Mouse (Mus musculus): ENCODE measurements around the gene Osbpl10. TPM values are rescaled to one million over a fixed set of nuclear protein-coding genes. Genes with fewer than 3 reads are reported as not detected.

Osbpl10 gene
- polyA plus RNA-seq, 1 experiment, result not detected

DNA sequence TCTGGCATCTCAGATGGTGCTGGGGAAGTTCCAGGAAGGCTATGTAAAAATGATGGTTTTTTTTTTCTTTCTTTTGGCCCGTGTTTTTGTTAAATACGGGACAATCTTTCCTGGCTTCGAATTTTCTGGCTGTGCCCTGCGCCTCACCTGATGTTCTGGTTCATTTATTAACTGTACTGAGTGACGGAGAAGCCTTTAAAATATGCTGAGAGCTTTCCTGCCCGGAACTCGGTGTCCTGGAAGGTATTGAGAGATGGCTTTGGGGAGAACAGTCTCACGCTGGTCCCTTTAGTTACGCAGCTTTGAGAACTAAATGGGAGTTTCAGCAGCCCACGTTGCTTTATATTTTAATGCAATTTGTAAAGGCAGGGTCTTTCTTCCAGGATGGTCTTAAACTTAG, 27.1 kb downstream of the Osbpl10 start:
- no peak for TF ChIP-seq GATA1 (IDR thresholded peaks at IDR 0.05; ENCODE audit: low read length)

- no peak for TF ChIP-seq GATA1 (IDR thresholded peaks at IDR 0.05; ENCODE audit: low read length)
Measured at GRCm38 (mm10) chr9:115007776-115008175, 29.4 kb downstream of the Osbpl10 start.

- TF ChIP-seq GATA1 (IDR thresholded peaks at IDR 0.05; ENCODE audit: low read length), result no peak
Measured at GRCm38 (mm10) chr9:115008194-115008593, 29.8 kb downstream of the Osbpl10 start.

DNA sequence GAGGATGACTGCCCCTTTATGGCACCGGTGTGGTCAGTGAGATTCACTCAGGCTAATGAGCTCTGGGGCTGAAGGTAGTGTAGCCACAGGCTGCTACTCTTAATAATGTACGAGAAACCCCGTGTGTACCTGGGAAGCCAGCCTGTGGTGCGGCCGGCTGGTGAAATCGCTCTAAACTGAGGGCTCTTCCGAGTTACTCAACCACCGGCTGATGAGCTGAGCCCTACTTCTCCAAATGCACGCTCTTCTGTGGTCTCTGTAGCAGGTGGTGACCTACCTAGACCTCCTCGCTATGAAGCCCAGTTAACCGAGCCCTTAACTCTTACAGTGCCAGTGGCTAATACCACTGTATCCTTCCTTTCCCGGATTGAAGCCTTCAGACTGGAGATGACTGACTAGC, 34.0 kb downstream of the Osbpl10 start:
- no peak for TF ChIP-seq GATA1 (IDR thresholded peaks at IDR 0.05; ENCODE audit: low read length)

GRCm38 (mm10) chr9:115020141-115020540, 41.8 kb downstream of the Osbpl10 start:
- TF ChIP-seq GATA1 (IDR thresholded peaks at IDR 0.05; ENCODE audit: low read length), result no peak

DNA sequence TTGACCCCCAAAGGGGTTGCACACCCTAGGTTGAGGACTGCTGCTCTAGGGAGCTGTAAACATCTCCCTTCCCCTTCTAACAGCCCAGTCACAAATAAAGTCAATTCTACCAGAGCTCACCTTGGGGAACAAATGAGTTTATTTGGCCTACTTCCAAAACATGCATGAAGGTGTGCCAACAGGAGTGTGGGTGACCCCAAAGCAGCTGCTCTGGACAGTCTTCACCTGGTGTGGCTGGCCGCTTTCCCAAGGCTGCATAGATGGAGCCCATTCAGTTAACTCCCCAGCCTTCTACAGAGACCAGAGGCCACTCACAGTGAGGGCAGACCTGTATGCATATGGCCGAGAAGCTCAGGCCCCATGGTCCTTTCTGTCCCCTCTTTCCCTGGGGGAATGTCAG, 43.0 kb downstream of the Osbpl10 start:
- no peak for TF ChIP-seq GATA1 (IDR thresholded peaks at IDR 0.05; ENCODE audit: low read length)

- no peak for TF ChIP-seq GATA1 (IDR thresholded peaks at IDR 0.05; ENCODE audit: low read length)
Measured at GRCm38 (mm10) chr9:115023137-115023536, 44.8 kb downstream of the Osbpl10 start.

DNA sequence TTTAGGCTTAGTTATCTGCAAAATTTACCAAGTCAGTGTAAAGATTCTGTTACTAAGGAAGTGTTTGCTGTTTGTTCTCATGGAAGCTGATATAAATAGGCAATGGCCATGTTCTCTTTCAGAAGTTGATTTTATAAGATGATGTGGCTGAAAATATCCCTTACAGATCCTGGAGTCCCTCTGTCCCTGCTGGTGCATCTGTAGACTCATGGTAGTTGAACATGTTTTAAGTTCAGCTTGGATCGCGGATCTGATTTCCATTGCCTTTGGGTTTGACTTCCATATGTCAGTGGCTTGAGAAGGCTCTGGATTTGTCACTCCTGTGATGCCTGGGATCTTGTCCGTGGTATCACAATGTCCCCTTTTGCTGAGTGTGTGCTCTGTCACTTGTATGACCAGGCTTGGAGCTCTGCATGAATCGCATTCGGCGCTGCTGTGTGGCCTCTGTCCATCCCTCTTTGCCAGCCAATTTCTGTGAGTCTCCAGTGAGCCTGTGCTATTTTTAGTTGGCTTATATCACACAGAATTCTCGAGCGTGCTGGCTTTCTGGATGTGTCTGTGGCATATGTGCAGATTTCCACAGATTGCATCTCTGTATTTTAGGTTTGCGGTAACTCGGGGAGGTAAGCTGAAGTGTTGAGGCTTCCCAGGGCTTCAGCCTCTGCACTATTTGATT, 45.5 kb downstream of the Osbpl10 start:
- no peak for TF ChIP-seq GATA1 (IDR thresholded peaks at IDR 0.05; ENCODE audit: low read length)

DNA sequence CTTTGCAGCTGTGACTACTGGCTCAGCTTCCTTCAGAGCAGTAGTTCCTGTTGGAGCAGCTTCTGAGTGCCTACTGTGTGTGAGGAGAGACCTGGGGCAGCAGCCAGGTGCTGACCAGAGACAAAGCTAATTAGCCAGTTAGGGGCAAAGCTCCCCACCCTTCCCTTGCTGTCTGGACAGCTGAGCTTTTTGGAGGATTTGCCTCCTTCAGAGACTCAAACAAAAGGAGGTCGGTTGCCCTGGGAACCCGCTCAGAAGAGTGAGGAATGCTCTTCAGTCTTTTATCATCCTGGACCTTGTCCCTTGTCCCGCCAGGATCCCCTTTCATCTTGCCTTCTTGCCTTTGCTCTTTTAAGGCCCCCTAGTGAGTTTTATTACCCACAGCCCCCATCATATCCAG, 50.9 kb downstream of the Osbpl10 start:
- TF ChIP-seq GATA1 (IDR thresholded peaks at IDR 0.05; ENCODE audit: low read length), result no peak

- TF ChIP-seq GATA1 (IDR thresholded peaks at IDR 0.05; ENCODE audit: low read length), result no peak
Measured at GRCm38 (mm10) chr9:115030581-115030980, 52.2 kb downstream of the Osbpl10 start.

- no peak for TF ChIP-seq GATA1 (IDR thresholded peaks at IDR 0.05; ENCODE audit: low read length)
Measured at GRCm38 (mm10) chr9:115032786-115033185, 54.4 kb downstream of the Osbpl10 start.

DNA sequence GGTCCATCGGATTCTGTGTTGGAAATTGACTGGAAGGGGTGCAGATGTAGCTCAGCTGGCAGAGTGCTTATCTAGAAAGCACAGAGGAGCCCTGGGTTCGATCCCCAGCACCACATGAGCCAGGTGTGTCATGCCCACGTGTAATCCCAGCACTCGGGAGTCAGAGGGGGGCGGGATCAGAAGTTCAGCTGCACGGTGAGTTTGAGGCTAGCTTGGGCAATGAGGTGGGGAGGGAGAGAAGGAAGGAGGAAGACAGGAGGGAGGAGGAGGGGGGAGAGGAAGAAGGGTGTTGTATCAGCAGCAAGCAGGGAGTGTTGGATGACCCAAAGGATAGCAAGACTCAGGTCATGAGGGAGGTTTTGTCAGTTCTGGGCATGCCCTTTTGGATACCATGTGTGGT, 55.9 kb downstream of the Osbpl10 start:
- no peak for TF ChIP-seq GATA1 (IDR thresholded peaks at IDR 0.05; ENCODE audit: low read length)

- TF ChIP-seq GATA1 (IDR thresholded peaks at IDR 0.05; ENCODE audit: low read length), result no peak
Measured at GRCm38 (mm10) chr9:115034788-115035187, 56.4 kb downstream of the Osbpl10 start.

DNA sequence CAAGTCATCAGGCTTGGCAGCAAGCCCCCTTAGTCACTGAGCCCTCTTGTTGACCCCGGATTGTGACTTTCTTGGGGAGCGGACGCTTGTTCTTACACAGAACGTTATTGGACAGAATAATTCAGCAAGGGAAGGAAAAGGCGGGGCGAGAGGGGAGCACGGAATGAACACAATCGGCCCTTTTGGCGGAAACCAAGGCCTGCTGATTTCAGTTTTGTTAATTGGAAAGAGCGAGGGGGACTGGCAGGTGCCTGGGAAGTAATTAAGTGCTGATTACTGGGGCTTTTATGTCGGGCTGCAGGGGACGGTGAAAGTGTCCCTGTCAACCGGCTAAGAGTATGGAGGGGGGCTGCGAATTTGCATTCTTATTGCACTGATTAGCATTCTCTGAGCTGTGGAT, 59.8 kb downstream of the Osbpl10 start:
- TF ChIP-seq GATA1 (IDR thresholded peaks at IDR 0.05; ENCODE audit: low read length), result no peak

DNA sequence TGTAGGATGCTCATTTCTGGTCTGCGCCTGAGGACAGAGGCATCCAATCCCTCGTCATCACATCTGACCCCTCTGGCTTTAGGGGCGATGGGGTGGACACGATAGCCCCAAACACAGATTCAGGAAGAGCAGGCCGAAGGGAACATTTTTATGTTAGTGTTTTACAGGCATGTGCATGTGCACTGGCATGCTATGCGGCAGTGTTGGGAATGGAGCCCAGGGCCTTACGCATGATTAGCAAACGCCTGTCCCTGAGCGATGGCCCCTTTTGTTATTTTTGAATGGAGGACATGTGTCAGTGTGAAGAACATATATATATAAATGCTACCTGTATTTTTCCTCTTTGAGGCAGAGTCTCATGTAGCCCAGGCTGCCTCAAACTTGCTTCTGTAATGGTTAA, 60.3 kb downstream of the Osbpl10 start:
- no peak for TF ChIP-seq GATA1 (IDR thresholded peaks at IDR 0.05; ENCODE audit: low read length)

- no peak for TF ChIP-seq GATA1 (IDR thresholded peaks at IDR 0.05; ENCODE audit: low read length)
Measured at GRCm38 (mm10) chr9:115039245-115039644, 60.9 kb downstream of the Osbpl10 start.

GRCm38 (mm10) chr9:115042571-115042970, 64.2 kb downstream of the Osbpl10 start:
- TF ChIP-seq GATA1 (IDR thresholded peaks at IDR 0.05; ENCODE audit: low read length), result no peak

Measured in G1E-ER4 (cell line).